Mouse (Mus musculus) cerebellum, postnatal 25 days (tissue): ENCODE measurements around the gene Rap2c.

Experiments
- DNase-seq, 2 experiments: peaks; one replicate each; pipeline ENCODE4 v3.0.0; 2021; ENCODE audit warnings: mixed read lengths in 2 of 2

The Rap2c gene

DNA sequence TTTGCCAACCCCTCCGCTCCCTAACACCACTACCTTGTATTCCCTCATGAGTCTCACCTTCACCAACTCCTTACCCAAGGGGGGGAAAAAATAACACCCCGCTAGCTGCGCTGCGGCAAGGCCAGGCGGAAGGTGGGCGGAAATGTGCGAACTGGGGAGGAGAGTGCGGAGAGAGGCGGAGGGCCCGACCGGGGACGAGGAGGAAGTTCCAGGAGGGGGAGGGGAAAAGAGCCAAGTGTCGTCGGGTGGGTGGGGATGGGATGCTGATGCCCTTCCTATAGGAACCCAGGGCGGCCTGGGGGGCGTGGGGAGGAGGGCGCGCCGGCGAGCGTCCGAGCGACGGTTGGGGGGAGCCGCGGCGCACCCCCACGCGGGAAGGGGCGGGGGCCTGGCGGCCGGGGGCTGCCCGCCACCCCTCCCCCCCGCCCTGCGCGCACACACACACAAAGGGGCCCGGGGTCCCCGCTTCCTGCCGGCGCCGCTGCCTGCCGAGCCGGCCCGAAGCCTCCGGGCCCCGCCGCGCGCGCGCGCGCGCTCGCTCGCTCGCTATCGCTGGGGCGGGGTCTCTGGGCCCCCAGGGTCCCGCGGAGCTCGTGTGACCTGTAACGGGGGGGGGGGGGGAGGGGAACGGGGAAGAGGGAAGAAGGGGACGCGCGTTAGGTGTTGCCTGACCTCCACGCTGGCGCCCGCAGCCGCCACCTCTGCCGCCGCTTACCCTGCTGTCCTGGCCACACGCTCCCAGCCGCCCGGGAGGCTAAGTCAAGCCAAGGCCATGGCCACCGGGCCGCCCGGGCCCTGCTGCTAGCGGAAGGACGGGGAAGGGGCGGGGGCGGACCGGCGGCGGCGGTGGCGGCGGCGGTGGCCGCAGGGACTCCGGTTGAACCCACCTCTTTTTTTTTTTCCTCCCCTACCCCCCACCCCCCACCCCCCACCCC lies at the start of gene Rap2c:
TSS of gene Rap2c (minus strand) at position 168 of the 935 bp plus-strand sequence.
- peak; percentile 61 to 69 for DNase-seq

DNA sequence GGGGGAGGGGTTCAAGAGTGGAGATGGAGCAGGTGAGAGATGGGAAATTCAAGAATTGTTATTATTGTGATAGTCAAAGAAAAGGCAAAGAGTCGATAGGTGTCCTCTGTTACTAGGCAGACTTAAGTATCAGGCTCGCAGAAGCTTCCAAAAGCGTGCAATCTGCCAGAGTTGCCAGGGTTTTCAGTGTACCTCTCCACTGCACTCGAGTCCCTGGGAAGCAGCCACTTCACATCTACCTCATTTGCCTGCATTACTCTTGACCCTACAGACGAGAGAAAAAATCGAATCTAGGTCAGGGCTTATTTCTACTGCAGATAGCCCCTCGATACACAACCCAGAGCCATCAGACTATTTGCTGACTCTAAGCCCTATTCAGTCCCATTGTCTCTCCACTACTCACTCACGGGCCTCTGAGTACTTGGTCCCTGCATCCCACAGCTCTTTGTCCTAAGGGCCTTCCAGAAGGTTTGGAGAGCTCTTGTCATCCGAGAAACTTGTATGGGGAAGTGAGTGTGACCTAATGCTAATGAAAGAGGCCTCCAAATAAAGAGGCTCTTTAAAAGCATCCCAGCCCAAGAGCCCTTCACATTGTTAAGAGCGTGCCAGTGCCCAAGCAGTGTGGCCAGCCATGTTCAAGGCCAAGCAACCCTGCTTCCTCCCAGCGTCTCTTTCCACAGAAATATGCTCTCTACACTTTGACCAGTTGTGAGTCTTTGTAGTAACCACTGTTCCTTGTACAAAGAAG lies 48.9 kb upstream of the Rap2c start:
- DNase-seq = no peak

DNA sequence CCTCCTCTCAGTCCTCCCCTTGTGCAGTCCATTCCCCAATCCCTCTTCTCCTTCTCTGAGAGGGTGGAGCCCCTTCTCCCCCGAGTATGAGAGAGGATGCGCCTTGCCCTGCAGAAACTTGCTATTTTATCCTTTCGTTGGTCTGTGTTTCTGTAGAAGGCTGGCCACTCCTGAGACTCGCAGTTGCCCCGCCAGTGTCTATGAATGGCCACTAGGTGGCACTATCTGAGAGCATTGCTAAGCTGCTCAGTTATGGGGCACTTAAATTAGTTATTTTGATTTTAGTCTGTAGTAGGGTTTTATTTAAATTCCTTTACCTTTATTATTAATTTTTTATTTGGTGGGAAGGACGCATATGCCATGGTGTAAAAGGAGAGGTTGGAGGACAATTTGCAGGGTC lies 48.0 kb upstream of the Rap2c start:
- peak; percentile 54 to 71 for DNase-seq

DNA sequence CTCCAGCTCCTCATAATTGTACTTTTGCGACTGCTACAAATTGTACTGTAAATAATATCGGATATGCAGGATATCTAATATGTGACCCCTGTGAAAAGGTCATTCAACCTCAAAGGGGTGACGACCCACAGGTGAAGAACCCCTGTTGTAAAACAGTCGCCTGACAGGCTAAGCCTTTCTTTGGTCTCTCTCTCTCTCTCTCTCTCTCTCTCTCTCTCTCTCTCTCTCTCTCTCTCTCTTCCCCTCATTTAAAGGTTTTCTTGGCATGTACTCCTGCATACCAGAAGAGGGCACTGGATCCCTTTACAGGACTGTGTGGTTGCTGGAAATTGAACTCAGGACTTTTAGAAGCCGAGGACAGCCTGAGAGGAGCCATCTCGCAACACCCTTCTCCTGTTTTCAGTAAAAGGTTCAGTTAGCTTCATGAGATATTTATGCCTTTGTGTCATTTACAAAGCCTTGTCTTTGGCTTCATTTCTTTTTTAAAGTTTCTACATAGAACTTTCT lies 47.4 kb upstream of the Rap2c start:
- DNase-seq = no peak

DNA sequence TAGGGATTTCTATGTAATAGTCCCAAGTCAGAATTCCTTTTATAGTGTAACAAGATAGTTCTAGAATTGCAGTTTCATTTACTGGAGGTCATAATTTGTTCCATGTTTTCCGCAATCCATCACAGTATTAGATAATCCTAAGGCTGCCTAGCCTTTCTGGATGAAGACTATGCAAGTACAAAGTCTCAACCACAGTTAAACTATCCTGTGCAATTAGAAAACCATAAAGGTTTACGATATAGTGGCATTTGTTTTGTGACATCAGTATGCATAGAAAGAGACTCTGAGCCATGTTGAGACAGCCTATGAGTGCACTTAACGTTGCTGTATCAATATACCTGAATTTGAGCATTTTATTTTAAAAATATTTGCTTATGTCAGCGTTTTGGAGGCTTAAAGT lies 42.4 kb upstream of the Rap2c start:
- no peak for DNase-seq

DNA sequence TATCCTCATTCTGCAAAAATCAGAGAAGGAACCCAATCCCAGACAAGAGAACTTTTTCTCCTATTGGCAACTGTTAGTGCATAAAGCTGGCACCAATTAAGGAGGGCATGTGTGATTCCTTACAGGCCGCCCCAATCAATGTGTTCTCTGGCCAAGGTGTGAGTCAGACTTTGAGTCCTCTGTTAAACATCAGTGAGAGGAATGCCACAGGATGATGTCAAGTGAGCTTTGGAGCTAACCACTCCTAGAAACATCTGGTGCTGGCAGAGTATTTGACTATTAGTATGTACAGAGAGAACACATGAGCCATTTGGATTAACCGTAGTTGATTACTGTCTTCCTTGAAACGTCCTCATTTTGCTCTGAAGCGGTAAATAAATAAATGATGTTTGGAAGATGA lies 40.9 kb upstream of the Rap2c start:
- no peak for DNase-seq

DNA sequence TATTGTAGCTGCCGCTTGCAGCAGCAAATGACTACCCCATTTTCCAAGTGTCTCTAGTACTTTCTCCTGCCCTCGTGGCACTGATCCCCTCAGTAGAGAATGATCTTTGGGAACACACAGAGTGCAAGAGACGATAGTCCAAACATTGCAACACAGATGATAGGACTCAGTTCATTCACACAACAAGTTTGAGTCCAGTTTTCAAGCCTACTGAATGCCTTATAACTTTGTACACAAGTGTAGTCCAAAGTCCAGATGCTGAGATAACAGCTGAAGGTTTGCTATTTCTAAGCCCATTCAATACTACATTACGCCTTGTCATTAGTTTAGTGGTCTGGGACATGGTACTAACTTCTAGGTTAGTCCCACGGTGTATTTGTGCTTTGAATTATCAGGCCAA lies 40.5 kb upstream of the Rap2c start:
- no peak for DNase-seq

DNA sequence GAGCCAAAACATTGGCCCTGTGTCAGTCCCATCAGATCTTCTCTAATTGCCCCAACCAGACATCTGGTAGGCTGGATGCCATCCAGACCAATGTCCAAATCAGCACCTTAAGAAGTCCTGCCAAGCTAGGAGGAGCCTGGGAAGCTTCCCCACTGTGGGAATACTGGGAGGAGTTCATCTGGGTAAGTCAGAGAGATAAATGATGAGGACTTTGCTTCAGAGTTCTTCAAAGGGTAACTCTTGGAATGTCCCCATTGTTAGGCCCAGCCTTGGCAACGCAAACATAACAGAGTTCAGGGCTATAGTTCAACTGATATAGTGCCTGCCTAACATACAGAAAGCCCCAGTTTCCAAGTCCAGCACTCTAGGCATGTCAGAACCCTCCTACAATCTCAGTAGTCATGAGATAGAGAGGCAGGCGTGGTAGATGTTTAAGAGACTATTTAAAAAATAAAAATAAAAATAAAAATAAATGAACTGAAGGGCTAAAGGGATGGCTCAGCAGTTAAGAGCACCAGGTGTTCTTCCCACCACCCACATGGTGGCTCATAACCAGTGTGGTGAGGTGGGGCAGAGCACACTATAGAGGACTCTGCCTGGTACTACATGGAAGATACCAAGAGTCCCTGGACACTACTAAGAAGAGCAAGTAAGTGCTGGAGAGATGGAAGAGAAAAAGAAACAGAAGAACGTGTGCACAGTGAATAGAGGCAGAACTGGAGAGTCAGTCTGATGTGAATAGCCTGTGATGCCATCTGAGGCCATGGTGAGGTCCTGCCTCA lies 34.1 kb upstream of the Rap2c start:
- peak in 1 of 2 experiments; percentile 3 for DNase-seq

DNA sequence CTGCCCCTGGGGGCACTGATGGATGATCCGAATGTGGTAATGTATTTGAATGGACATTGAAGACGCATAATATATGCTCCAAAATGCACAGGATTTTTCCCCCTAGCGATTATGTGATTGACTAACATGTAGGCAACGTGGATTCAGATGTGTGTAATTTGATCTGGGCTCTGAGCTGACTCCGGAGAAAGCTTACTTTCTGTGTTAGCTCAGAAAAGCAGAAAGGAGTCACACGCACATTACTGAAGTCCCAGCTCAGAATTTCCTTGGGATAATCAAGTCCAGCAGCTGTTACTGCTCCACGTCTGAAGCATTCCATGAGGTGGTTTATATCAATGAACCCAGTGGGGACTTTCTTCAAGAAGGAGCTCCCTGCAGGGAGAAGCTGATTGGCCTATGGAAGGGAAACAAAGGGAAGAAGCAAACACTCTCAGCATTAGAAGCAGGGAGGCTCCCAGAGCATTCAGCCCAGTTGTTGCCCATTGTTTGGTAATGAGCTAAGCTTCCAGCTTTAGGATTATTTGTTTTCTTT lies 17.9 kb upstream of the Rap2c start:
- no peak for DNase-seq

DNA sequence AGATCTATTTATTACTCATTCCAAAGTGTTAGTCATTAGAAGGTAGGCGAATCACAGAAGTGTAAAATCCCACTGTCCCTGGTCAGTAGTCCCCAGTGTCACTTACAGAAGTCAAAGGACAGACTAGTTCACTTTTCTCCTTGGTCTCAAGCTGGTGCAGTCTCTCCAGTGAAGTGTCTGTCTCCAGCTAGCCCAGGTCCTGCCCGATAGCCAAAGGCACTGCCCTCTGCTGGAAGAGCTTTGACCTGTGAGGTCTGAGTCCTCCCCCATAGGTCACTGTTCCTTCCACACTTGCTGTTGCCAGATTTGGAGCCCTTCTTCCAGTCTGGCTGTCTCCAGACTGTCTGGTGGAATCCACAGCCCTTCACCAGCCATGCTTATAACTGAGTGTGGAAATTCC lies 2.1 kb upstream of the Rap2c start:
- DNase-seq = peak; percentile 13 to 51

DNA sequence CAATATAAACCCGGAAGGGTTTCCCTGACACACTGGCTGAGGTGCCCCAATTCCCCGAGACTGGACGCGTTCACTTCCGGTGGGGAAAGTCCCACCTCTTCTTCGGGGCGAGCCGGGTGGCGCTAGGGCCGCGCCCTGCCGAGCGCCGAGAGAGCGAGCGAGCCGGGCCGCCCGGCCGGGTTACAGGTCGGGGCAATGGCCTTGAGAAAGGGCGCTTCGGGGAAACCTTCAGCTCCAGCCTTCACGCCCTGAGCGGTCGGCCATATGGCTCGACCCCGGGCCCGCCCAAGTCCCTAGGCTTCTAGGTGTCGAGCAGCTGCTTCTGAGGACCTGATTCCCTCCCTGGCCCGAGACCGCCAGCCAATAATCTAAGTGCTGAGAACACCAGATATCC lies 965 bp upstream of the Rap2c start:
- DNase-seq = peak; percentile 73 to 79

DNA sequence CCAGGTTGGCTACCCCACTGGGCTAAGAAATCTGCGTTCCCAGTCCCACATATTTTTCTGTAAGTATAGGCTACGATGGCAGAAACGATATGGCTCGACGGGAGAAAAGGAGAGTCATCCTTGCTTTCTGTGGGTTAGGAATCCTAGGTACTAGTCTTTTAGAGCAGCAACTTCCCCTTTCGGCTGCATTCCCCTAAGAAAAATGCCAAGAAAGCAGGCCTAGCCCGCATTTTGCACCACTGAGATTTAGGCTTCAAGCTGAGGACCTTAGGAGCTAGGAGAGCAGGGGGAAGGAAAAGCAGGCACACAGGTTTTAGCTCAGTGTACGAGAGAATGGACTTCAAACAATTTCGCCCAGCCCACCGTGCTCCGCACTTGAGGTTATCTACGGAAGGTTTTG lies 892 bp downstream of the Rap2c start:
- peak in 1 of 2 experiments; percentile 2 for DNase-seq

DNA sequence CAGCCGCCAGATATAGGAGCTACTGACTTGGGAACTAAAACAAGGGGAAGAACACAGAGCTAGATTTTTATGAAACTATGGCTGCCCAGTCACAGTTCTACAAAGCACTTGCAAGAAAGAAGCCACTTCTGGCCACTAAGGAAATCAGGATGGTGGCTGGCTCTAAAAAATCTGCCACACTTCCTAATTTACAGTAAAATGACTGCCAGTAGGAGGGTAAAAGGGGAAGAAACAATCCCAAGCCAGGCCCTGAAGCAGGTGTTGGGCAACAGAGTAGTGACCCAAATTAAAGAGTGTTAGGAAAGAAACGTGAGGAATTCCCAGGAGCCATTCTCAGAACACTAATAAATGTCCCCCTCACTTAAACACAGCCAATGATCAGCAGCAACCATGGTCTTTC lies 5.5 kb downstream of the Rap2c start:
- no peak for DNase-seq

DNA sequence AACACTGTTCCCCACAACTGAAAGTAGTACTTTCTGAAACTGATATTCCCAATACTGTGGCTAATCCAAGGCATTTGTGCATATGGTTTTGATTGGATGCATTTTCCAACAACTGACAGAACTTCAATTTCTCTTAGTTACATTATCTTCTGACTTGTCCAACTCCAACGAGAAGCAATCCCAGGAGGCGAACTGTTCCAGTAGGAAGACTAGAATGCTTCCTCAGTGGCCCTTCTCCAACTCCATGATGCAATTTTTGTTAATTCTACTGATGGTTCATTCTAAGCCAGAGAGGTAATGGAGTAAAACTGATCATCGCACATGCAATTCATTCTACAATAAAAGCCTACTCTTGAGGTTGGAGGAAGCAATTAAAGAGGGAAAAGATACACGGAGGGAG lies 7.5 kb downstream of the Rap2c start:
- DNase-seq = no peak

DNA sequence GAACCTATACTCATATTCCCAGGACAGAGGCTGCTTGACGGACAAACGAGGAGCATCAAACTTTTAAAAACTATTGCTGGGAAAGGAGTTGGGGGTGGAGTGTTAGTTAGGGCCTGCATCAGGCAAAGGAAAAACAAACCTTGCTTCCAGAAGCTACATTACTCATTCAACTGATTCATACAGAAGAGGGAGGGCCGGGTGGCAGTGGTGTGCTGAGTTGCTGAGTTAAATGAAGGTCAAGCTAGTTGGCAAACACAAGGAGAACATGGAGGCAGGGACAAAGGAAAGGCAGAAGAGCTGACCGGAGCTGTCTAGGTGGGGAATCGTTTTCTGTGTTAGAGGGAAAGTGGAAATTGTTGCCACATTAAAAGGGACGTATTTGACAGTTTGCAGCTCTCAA lies 17.0 kb downstream of the Rap2c start:
- DNase-seq = no peak

DNA sequence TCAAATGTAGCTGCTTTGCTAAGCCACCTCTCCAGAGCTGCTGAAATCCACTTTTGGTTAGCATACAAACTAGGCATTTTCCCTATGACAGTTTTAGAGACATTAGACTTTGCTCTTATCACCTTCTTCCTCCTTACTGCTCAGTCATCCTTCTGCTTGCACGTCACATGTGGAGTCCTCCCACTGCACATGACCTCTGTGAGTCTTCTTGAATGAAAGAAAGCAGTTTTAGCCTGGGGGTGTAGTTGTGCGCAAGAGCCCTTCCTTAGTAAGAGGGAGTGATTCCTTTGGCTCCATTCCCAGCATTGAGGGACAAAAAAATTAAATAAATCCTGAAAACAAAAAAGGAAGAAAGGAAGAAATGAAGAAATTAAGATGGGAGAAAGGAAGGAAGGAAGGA lies 22.5 kb downstream of the Rap2c start:
- DNase-seq = no peak

DNA sequence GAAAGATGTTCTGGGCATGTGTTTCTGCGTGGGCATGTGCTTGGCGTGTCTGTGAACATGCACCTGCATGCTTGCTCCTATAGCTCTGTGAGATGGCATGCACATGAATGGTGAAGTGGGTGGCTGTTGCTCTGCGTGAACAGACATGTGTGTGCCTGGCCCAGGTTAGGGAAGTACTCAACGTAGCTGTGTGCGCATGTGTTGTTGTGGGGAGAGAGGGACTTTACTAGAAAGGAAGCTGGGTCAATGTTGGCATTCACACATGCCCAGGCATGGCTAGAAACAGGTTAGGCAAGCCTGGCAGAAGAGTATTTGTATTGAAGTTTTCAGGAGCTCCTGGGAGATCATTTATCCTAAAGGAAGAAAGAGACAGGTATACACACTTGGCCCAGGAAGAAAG lies 26.5 kb downstream of the Rap2c start:
- DNase-seq = no peak

DNA sequence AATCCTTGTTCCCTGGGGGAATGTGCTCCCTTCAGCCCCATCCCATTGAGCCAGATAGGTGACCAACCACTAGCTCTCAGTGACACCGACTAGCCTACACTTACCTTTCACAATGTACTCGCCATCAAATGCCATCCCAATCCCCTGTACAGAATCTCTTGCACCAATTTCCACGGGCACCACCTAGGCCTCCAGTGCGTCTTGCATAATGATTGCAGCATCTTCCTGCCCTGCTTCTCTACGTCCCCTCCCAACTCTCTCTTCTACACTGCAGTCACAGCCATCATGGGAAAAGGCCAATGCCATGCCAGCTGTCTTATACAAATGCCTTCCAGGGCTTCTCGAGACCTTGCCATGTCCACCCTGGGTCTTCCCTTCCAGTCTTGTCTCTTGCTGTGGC lies 27.9 kb downstream of the Rap2c start:
- DNase-seq = no peak

DNA sequence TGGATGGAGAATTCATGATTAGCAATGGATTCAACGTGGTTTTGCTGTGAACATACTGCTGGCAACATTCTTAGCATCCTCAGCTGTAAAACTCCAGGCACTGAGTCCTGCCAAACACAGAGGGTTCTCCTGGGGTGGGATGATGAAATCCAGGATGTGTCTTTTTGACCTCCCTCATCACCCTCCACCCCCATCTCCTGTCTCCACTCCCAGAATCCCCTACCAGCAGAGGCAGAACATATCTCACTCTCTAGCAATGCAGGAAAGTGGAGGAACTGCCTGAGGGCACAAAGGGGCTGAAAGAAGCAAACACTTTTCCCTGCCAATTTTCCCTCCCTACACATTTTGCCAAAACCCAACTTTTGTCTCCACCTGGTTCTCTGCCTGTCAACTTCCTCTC lies 29.2 kb downstream of the Rap2c start:
- DNase-seq = no peak

DNA sequence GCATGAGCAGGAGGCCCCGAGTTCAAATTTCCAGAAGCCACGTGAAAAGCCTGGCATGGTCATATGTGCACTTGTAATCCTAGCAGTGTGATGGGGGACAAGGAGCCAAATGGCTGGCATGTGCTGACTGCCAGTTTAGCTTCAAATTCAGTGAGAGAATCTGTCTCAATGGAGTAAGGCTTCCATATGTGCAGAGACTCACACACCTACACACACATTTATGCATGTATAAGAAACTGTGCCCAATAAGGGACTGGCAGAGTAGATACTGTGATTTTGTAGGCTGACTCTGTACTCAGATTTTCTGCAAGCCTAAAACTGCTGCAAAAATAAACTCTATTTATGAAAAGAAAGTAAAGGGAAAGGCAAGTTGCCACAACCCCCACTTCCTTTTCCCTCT lies 39.4 kb downstream of the Rap2c start:
- DNase-seq = no peak

DNA sequence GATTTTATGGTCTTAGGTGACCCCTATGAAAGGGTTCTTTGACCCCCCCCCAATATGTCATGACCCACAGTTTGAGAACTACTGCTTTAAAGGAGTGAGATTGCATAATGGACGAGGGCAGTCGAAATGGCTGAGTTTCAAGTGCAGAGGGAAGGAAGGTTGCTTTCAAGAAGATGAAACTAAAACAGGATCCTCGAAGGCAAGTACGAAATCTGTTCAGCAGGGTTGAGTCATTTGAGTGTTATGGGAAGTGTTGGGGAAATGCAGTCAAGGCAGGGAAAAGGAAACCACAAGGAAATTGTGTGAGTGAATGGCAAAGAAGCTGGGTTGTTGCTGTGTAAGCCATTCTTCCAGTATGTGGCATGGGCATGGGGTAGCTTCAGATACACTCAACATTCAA lies 45.7 kb downstream of the Rap2c start:
- DNase-seq = no peak

DNA sequence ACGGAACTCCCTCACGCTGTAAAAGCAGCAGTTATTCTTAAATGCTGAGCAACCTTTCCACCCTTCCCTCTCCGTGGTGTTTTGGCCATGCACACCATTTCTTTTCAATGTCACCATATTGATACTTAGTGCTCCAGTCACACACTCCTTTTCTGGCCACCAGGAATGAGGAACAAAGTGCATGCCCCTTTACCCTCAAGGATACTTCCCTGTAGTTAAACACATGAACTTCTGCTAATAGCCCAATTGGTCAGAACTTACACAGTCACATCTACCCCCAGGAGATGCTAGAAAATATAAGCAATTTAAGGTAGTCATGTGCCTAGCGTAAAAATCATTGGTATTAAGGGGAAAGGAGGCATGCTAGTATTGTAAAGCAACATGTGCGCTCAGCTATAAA lies 47.9 kb downstream of the Rap2c start:
- DNase-seq = no peak
